ENCODE assay signal across 17 mouse cellular contexts in genomic region chr5:125332333-125332732, GRCm38 (mm10). TPM values are rescaled to one million over a fixed set of nuclear protein-coding genes. Genes with fewer than 3 reads are reported as not detected.
DNase-seq lines count a peak whose midpoint lies in the region; ATAC-seq and TF ChIP-seq lines count a peak whose summit lies in the region.
"Had no signal": no experiment of that assay in that cellular context is flagged by ENCODE, and none has a peak within 500 bp of the region (broad histone marks: within the 10 kb centered on the region; RNA-seq: fewer than 3 reads in every experiment).

No protein-coding gene starts in this region.

- TF ChIP-seq POLR2A in heart, adult 2 months (IDR thresholded peaks at IDR 0.05; ENCODE audit: insufficient read depth, low read depth, low read length), result no peak

- ATAC-seq in embryonic facial prominence, embryonic 12.5 days (ENCODE audit: insufficient number of reproducible peaks, insufficient read depth, low FRiP score, low TSS enrichment), result no peak
- no peak for ATAC-seq in limb, embryonic 12.5 days (ENCODE audit: insufficient number of reproducible peaks, insufficient read depth, low FRiP score, low TSS enrichment, low read depth)
- ATAC-seq: hindbrain, embryonic 16.5 days had no signal

- DNase-seq in heart, adult 2 months, result no peak
- DNase-seq in heart, adult 18-20 months, result no peak
- no peak for DNase-seq in layer of hippocampus, adult 2 months (ENCODE audit: low spot score in 2 of 2)
- DNase-seq in layer of hippocampus, adult 8-10 months (ENCODE audit: low spot score in 2 of 2), result no peak
- no peak for DNase-seq in left cerebral cortex, postnatal 10 days (ENCODE audit: extremely low spot score in 1 of 2, low spot score in 2 of 2)
- no peak for DNase-seq in thymus, postnatal 14 days
- DNase-seq: cerebellum, postnatal 10 days; embryo, embryonic 11 days; gastrocnemius, postnatal 36 days; kidney, adult 8-10 months; retina, postnatal 1 day had no signal

- H3K27ac ChIP-seq in heart, adult 2 months, result peak overlapping the region; percentile 66
- peak overlapping the region; percentile 18; the same call in 1 of the 2 replicates for H3K27ac ChIP-seq in layer of hippocampus, adult 2 months
- 0 out of 2 replicates have a peak overlapping the region, but pooled peaks have one; percentile 11 for H3K27ac ChIP-seq in embryonic facial prominence, embryonic 12.5 days
- peak overlapping the region; percentile 37; the same call in 1 of the 2 replicates for H3K27ac ChIP-seq in limb, embryonic 12.5 days
- H3K27ac ChIP-seq: limb, embryonic 13.5 days had no signal

- TF ChIP-seq EP300 in heart, adult 2 months (IDR thresholded peaks at IDR 0.05; ENCODE audit: insufficient read depth, low read depth, low read length), result no peak

- no peaks in the 10 kb centered on the region for H3K79me2 ChIP-seq in heart, adult 2 months (replicated peaks; ENCODE audit: control insufficient read depth, insufficient read depth, low read length)

- H3K9me3 ChIP-seq in embryonic facial prominence, embryonic 12.5 days, result no peaks in the 10 kb centered on the region
- H3K9me3 ChIP-seq in limb, embryonic 12.5 days, result no peaks in the 10 kb centered on the region
- H3K9me3 ChIP-seq: limb, embryonic 13.5 days had no signal

- intact Hi-C loops in heart, adult 2 months (cut with DNase I), result no loop called here
- intact Hi-C loops in left cerebral cortex, postnatal 10 days (cut with DNase I), result no loop called here

- H3K27me3 ChIP-seq in heart, adult 2 months (ENCODE audit: control insufficient read depth, insufficient read depth, low read length), result no peaks in the 10 kb centered on the region
- H3K27me3 ChIP-seq in embryonic facial prominence, embryonic 12.5 days, result no peaks in the 10 kb centered on the region
- no peaks in the 10 kb centered on the region for H3K27me3 ChIP-seq in limb, embryonic 12.5 days
- H3K27me3 ChIP-seq: limb, embryonic 13.5 days had no signal

- TF ChIP-seq CTCF in heart, adult 2 months (IDR thresholded peaks at IDR 0.05), result no peak
- no peak for TF ChIP-seq CTCF in layer of hippocampus, adult 2 months (conservative IDR thresholded peaks at IDR 0.05)

- peaks cover 29% of the 10 kb centered on the region for H3K4me1 ChIP-seq in heart, adult 2 months (ENCODE audit: control insufficient read depth, insufficient read depth, low read length)
- H3K4me1 ChIP-seq in embryonic facial prominence, embryonic 12.5 days, result peaks cover 19% of the 10 kb centered on the region
- H3K4me1 ChIP-seq in limb, embryonic 12.5 days (replicated peaks), result peaks cover 19% of the 10 kb centered on the region

- H3K9ac ChIP-seq in heart, adult 2 months (ENCODE audit: low read depth, low read length), result no peak overlapping the region
- no peak overlapping the region for H3K9ac ChIP-seq in embryonic facial prominence, embryonic 12.5 days
- no peak overlapping the region for H3K9ac ChIP-seq in limb, embryonic 12.5 days (replicated peaks)
- H3K9ac ChIP-seq: limb, embryonic 13.5 days had no signal

- H3K36me3 ChIP-seq in heart, adult 2 months (ENCODE audit: control insufficient read depth, insufficient read depth, low read length), result no peaks in the 10 kb centered on the region
- no peaks in the 10 kb centered on the region for H3K36me3 ChIP-seq in embryonic facial prominence, embryonic 12.5 days
- H3K36me3 ChIP-seq in limb, embryonic 12.5 days, result no peaks in the 10 kb centered on the region

- H3K4me3 ChIP-seq in heart, adult 2 months, result no peak overlapping the region
- H3K4me3 ChIP-seq in layer of hippocampus, adult 2 months, result no peak overlapping the region
- no peak overlapping the region for H3K4me3 ChIP-seq in embryonic facial prominence, embryonic 12.5 days
- no peak overlapping the region for H3K4me3 ChIP-seq in limb, embryonic 12.5 days (replicated peaks)
- H3K4me3 ChIP-seq: limb, embryonic 13.5 days had no signal

- no peak overlapping the region for H3K4me2 ChIP-seq in embryonic facial prominence, embryonic 12.5 days (replicated peaks)
- H3K4me2 ChIP-seq in limb, embryonic 12.5 days, result no peak overlapping the region
- H3K4me2 ChIP-seq: limb, embryonic 13.5 days had no signal

- 52% methylated on average over 4 of the region's 4 CpGs for WGBS in heart, adult 2 months
- 90% methylated on average over 4 of the region's 4 CpGs for WGBS in embryonic facial prominence, embryonic 12.5 days
- WGBS in limb, embryonic 12.5 days, result 76% methylated on average over 4 of the region's 4 CpGs

RNA-seq across cellular contexts. Expression of gene Scarb1, which starts 8.6 kb away (rescaled TPM):
- total RNA-seq in heart, adult 2 months (2021), result 10 to 100 TPM; 23.6 to 27.8 TPM
- 55.5 and 77.5 TPM in 2 replicates for polyA plus RNA-seq in heart, adult 2 months (2012; rRNA removed)
- 10 to 100 TPM; 26.6 to 34.7 TPM for total RNA-seq in heart, adult 18-20 months (2021)
- total RNA-seq in layer of hippocampus, adult 2 months (2021), result 10 to 100 TPM; 34.5 to 35.1 TPM
- total RNA-seq in layer of hippocampus, adult 8-10 months (2022), result 10 to 100 TPM; 27.9 to 38.7 (median 34.3) TPM
- polyA plus RNA-seq in embryonic facial prominence, embryonic 12.5 days (2016; fragmentation: Nextera tagmentation; extraction: Ambion mirVana), result 38.8 and 40.6 TPM in 2 replicates
- polyA plus RNA-seq in limb, embryonic 12.5 days (2016; fragmentation: Nextera tagmentation; extraction: Ambion mirVana), result 36.0 and 36.5 TPM in 2 replicates
- 10 to 100 TPM; 49.1 to 52.9 TPM for total RNA-seq in left cerebral cortex, postnatal 10 days (2021)

RNA-seq across cellular contexts. Expression of gene Gm10382, which starts 56.8 kb away (rescaled TPM):
- total RNA-seq in heart, adult 2 months (2021), result under 1 TPM in 1 of 2 experiments, not detected in 1; 0.21 TPM
- polyA plus RNA-seq in heart, adult 2 months (2012; rRNA removed), result 0.12 and 0.23 TPM in 2 replicates
- under 1 TPM in 1 of 2 experiments, not detected in 1; 0.23 TPM for total RNA-seq in heart, adult 18-20 months (2021)
- not detected for total RNA-seq in layer of hippocampus, adult 2 months (2021)
- under 1 TPM in 2 of 4 experiments, not detected in 2; 0.27 to 0.72 TPM for total RNA-seq in layer of hippocampus, adult 8-10 months (2022)
- 0.31 TPM in 2 replicates for polyA plus RNA-seq in embryonic facial prominence, embryonic 12.5 days (2016; fragmentation: Nextera tagmentation; extraction: Ambion mirVana)
- polyA plus RNA-seq in limb, embryonic 12.5 days (2016; fragmentation: Nextera tagmentation; extraction: Ambion mirVana), result 0.39 and 0.46 TPM in 2 replicates
- under 1 TPM; 0.39 to 0.56 TPM for total RNA-seq in left cerebral cortex, postnatal 10 days (2021)
- total RNA-seq: monocyte, adult 5-6 weeks had no signal
- polyA plus RNA-seq: large intestine, adult 2 months had no signal

RNA-seq across cellular contexts. Expression of gene Ubc, which starts 57.7 kb away (rescaled TPM):
- total RNA-seq in heart, adult 2 months (2021), result 1,000 to 10,000 TPM in 1 of 2 experiments, 100 to 1,000 TPM in 1; 894 to 1,473 TPM
- 664 and 1,033 TPM in 2 replicates for polyA plus RNA-seq in heart, adult 2 months (2012; rRNA removed)
- 1,000 to 10,000 TPM; 1,625 to 1,638 TPM for total RNA-seq in heart, adult 18-20 months (2021)
- total RNA-seq in layer of hippocampus, adult 2 months (2021), result 100 to 1,000 TPM; 713 to 818 TPM
- total RNA-seq in layer of hippocampus, adult 8-10 months (2022), result 100 to 1,000 TPM; 769 to 857 (median 823) TPM
- polyA plus RNA-seq in embryonic facial prominence, embryonic 12.5 days (2016; fragmentation: Nextera tagmentation; extraction: Ambion mirVana), result 1,075 and 1,101 TPM in 2 replicates
- 1,024 and 1,053 TPM in 2 replicates for polyA plus RNA-seq in limb, embryonic 12.5 days (2016; fragmentation: Nextera tagmentation; extraction: Ambion mirVana)
- total RNA-seq in left cerebral cortex, postnatal 10 days (2021), result 100 to 1,000 TPM; 831 to 842 TPM

Comparison
In these comparisons a context has a peak if more than half of its experiments do, and no peak if none do; other contexts are left out.
1. H3K27ac ChIP-seq: peak in every context shown above with its lines; median percentile 66 in heart, adult 2 months; 37 in limb, embryonic 12.5 days; 18 in layer of hippocampus, adult 2 months; 11 in embryonic facial prominence, embryonic 12.5 days.